In genomic region chrX:157454430-157454829, GRCm38 (mm10) we compare ENCODE assay signal across 9 mouse cellular contexts. TPM values are rescaled to one million over a fixed set of nuclear protein-coding genes. Genes with fewer than 3 reads are reported as not detected.
DNase-seq lines count a peak whose midpoint lies in the region; ATAC-seq and TF ChIP-seq lines count a peak whose summit lies in the region.
"Had no signal": no experiment of that assay in that cellular context is flagged by ENCODE, and none has a peak within 500 bp of the region (broad histone marks: within the 10 kb centered on the region; RNA-seq: fewer than 3 reads in every experiment).

No protein-coding gene starts in this region.

- no peaks in the 10 kb centered on the region for H3K36me3 ChIP-seq in thymus, adult 2 months (ENCODE audit: control insufficient read depth, insufficient read depth, low read length)
- H3K36me3 ChIP-seq: lung, embryonic 15.5 days had no signal

- H3K27me3 ChIP-seq in thymus, adult 2 months (ENCODE audit: control insufficient read depth, insufficient read depth, low read length): no peaks in the 10 kb centered on the region
- H3K27me3 ChIP-seq: lung, embryonic 15.5 days had no signal

- peak; percentile 97 for ATAC-seq in megakaryocyte progenitor cell, adult 5-6 weeks (replicated peaks; ENCODE audit: poor library complexity)

- no peaks in the 10 kb centered on the region for H3K4me1 ChIP-seq in thymus, adult 2 months (replicated peaks; ENCODE audit: control insufficient read depth, insufficient read depth, low read length)
- H3K4me1 ChIP-seq: lung, embryonic 15.5 days had no signal

- peak; percentile 3 to 72 for DNase-seq in heart, adult 18-20 months
- no peak for DNase-seq in heart, postnatal 25 days (ENCODE audit: low spot score)
- peak; percentile 45 for DNase-seq in CD4-positive helper T cell, adult 2 months (ENCODE audit: low read depth, low spot score)
- peak; percentile 59 for DNase-seq in brain, adult 2 months (ENCODE audit: low read depth, low spot score)
- DNase-seq in forelimb bud, embryonic 11.5 days (ENCODE audit: low read depth, low spot score): peak; percentile 49
- DNase-seq in layer of hippocampus, postnatal 14 days (ENCODE audit: low spot score in 2 of 2): peak; percentile 37 to 47
- peak; percentile 45 for DNase-seq in thymus, adult 2 months

- TF ChIP-seq POLR2A in thymus, adult 2 months (IDR thresholded peaks at IDR 0.05; ENCODE audit: control insufficient read depth, extremely low read depth, insufficient read depth, low read length, poor library complexity): no peak

- TF ChIP-seq CTCF in thymus, adult 2 months (IDR thresholded peaks at IDR 0.05; ENCODE audit: borderline replicate concordance, control insufficient read depth, extremely low read depth, insufficient read depth, low read length, poor library complexity): no peak

- no peak overlapping the region for H3K27ac ChIP-seq in thymus, adult 2 months (ENCODE audit: control insufficient read depth, insufficient read depth, low read length)
- H3K27ac ChIP-seq: lung, embryonic 15.5 days had no signal

- 30% methylated on average over 1 of the region's 1 CpGs for WGBS in thymus, adult 2 months

- H3K4me3 ChIP-seq in thymus, adult 2 months (ENCODE audit: control insufficient read depth, insufficient read depth, low read length): no peak overlapping the region
- H3K4me3 ChIP-seq: lung, embryonic 15.5 days had no signal

- intact Hi-C loops in heart, postnatal 25 days (cut with DNase I): loop anchor here (10.0 kb wide), 1 partner anchor 540 kb away; no protein-coding TSS in a partner anchor

RNA-seq across cellular contexts. Expression of gene Sms, which starts 37.7 kb away (rescaled TPM):
- total RNA-seq in heart, adult 18-20 months (2021): 10 to 100 TPM; 39.6 to 56.5 TPM
- 10 to 100 TPM; 27.8 to 39.6 TPM for total RNA-seq in heart, postnatal 25 days (2021)
- 100 to 1,000 TPM in 1 of 2 experiments, 10 to 100 TPM in 1; 78.5 to 110 TPM for total RNA-seq in layer of hippocampus, postnatal 14 days (2021)
- 72.2 and 75.0 TPM in 2 replicates for total RNA-seq in megakaryocyte progenitor cell, adult 5-6 weeks (2015)
- total RNA-seq in megakaryocyte progenitor cell, adult 5-6 weeks (2017): 66.5 and 67.4 TPM in 2 replicates
- 26.7 and 30.8 TPM in 2 replicates for polyA plus RNA-seq in thymus, adult 2 months (2012; rRNA removed)

RNA-seq across cellular contexts. Expression of gene Phex, which starts 39.3 kb away (rescaled TPM):
- under 1 TPM in 1 of 2 experiments, not detected in 1; 0.05 TPM for total RNA-seq in heart, adult 18-20 months (2021)
- total RNA-seq in heart, postnatal 25 days (2021): under 1 TPM in 1 of 2 experiments, not detected in 1; 0.06 TPM
- total RNA-seq in layer of hippocampus, postnatal 14 days (2021): under 1 TPM; 0.39 to 0.55 TPM
- total RNA-seq in megakaryocyte progenitor cell, adult 5-6 weeks (2015): 0.05 and 0.10 TPM in 2 replicates
- 0.20 and 0.21 TPM in 2 replicates for total RNA-seq in megakaryocyte progenitor cell, adult 5-6 weeks (2017)
- polyA plus RNA-seq in thymus, adult 2 months (2012; rRNA removed): not detected in 2 replicates
